Mouse (Mus musculus) R1 (cell line): ENCODE results near the gene Gpd1.
A peak's percentile ranks its signal among the peaks of the same experiment; 100 is the strongest.

ENCODE experiments used
- DNase-seq: peaks from one replicate; pipeline ENCODE4 v3.0.0-alpha.2; 2018; ENCODE audit warnings: low read depth, low spot score

Gpd1 gene

DNA sequence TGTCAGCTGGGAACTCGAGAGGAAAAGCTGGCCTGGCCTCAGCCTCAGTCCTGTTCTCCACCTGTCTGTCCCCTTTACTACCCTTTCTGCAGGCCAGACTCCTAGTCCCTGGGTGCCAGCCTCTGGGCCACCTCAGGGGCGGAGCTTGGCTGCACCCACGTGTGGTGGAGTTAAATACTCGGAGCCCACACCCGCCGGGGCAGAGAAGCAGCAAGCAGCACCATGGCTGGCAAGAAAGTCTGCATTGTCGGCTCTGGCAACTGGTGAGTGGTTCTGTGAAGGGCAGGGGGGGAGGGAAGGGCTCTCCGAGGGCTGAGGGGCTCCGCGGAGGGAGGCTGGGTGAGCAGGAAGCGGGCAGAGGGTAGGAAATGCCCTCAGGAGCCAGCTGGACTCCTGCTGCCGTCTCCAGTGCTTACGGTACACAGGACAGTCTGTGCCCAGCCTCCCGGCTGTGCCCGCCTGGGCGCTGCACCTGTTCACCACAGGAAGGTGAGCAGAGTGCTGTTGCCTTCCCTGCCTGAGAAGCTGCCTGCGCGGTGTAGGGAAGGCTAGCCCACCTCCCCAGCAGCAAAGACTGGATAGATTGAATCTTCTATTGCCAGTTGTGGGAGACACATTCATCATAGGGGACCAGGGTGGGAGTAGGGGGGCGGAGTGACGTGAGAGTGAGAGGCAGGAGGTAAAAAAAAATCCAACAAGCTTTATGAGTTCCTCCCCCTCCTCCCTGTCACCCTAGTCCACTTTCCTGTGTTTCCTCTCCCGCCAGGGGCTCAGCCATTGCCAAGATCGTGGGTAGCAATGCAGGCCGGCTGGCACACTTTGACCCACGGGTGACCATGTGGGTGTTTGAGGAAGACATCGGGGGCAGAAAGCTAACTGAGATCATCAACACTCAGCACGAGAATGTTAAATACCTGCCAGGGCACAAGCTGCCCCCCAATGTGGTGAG, at the start of gene Gpd1:
Gene Gpd1 (plus strand): TSS at position 130 of the 949 bp plus-strand sequence.
- DNase-seq, result no peak

DNA sequence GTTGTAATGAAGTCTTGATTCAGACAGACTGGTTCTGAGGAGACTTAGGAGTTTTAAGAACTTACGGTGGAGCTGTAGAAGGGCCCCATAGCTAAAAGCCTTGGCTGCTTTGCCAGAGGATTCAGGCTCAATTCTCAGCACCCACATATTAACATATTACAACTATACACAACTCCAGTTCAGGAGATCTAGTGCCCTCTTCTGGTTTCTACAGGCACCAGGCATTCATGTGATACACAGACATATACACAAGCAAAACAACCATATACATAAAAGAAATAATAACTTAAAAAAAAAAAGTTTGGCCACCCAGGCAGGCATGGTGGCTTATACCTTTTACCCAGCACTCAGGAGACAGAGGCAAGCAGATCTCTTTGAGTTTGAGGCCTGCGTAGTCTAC, 49.8 kb upstream of the Gpd1 start:
- DNase-seq, result no peak

DNA sequence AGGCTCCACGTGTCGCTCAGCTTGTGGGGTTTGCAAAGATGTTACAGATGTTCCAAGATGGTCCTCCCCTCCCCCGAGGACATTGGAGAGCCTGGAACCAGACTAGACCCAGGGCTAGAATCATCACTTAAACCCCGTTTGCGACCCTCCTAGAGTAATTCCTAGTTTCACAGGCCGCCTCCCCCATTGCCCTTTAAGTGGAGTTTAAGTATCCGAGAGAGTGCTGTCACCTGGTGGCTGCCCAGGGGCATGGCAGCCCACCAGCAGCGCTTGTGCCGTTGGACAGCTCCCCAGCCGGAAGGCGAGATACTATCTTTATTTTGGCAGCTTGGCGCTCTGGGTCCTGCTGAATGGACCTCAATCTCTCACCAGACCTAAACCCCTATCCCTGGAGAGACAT, 48.4 kb upstream of the Gpd1 start:
- DNase-seq, result peak; percentile 85

DNA sequence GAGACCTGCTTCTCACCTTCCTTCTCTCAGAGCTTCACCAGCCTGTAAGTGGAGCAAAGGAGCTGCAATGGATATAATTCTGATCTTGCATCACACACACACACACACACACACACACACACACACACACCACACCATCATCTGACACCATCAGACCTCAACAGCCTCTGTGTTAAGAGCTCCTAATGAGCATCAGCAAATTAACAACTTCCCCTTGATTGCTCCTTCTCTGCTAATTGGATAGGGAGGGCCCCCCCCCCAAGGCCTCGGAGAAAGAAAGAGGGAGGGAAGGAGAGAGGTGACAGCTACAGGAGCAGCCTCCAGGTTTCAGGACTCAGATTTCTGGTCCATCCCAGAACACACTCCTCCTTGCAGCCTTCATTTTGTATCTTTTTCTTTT, 47.9 kb upstream of the Gpd1 start:
- no peak for DNase-seq

- DNase-seq, result peak; percentile 67
These were observed 47.0 kb upstream of the Gpd1 start, which contains the start of gene Asic1 for GRCm38 (mm10) chr15:99670154-99670821. Gene Asic1 (plus strand): TSS chr15:99670368.

DNA sequence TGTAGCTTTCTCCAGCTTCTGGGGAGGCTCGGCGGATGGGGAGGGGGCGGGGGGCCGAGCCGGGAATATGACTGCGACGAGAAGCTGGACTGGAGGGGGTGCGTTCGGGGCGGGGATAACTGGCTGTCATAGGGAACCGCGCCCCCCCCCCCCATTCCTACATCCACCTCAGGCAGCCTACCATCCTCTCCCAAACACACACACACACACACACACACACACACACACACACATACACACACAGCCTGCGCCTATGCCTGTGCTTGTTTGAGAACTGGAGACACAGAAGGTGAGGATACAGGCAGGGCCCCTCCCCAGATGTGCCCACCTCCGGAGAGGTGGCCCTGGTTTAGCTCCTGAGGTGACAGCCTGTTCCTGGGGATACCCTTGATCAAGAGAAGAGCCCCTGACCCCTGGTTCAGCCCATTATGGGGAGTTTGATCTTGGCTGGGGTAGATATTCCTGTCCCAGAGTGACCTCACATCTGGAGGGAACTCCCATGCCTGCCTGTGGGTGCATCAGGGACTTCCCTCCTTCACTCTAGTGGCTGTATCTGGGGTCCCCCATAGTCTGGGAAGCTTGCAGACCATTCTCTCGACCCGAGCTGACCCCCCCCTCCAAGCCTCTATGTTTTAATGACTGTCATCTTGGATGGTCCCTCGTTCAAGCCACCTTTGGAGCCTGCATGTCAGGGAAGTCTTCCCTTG, 46.2 kb upstream of the Gpd1 start:
- peak; percentile 35 for DNase-seq

- DNase-seq, result no peak
These were observed 45.5 kb upstream of the Gpd1 start for GRCm38 (mm10) chr15:99671783-99672182.

DNA sequence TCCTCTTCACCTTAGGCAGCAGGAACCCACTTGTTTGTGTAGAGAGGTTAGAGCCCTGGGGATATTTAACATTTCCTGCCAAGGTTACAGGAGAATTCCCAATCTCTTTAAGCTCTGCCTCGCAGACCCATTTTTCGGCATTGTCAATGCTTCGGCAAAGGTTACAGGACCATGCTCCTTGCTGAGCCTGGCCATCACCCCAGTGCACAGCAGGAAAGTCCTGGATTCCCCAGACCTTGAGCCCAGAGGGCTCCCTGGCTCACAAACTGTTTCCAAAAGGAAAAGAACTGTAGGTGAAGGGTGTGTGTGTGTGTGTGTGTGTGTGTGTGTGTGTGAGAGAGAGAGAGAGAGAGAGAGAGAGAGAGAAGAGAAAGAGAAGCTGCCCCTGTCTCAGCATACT, 42.4 kb upstream of the Gpd1 start:
- DNase-seq, result no peak

DNA sequence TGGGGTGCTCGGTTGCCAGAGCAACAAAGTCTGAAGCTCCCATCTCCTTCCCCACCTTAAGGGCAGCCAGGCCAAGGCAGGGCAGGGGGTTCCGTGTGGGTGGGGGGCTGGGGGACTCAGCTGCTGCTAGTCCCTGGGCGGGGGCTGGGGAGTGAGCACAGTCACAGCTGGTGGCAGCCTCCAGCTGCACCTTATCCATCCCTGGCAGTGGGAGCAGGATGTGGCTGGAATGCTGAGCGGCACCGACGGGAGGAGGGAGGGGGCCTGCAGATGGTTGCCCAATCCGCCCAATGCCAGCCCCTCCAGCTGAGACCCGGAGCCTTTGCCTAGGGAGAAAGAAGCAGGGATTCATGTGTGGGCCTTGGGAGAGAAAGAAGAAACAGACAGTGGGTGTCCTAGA, 40.2 kb upstream of the Gpd1 start:
- DNase-seq, result peak; percentile 50

DNA sequence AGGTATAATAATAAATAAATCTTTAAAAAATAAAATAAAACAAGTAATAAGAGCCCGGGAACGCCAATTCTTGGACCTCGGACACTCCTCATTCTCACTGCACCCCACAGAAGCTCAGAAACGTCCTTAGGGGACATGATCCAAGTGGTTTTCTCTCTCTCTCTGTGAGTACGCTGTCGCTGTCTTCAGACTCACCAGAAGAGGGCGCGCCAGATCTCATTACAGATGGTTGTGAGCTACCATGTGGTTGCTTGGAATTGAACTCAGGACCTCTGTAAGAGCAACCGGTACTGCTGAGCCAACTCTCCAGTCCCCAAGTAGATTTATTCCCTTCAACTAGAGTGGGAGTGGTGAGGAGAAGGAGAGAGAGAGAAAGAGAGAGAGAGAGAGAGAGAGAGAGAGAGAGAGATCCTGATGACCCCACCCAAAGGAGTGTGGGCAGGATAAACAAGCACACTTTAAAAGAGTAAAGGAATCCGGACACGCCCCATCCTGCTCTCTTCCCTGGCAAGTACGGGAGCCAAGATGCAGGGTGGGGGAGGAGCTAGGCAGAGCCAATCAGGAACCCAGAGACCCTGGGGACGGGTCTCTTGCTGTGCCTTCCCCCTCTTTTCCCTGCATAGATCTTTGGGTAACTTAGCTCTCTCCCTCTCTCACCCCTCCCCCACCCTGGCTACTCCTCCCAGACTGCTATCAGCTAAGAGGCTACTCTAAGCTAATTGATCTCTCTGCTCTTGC, 39.1 kb upstream of the Gpd1 start:
- peak; percentile 100 for DNase-seq

GRCm38 (mm10) chr15:99679008-99679407, 38.3 kb upstream of the Gpd1 start:
- peak; percentile 40 for DNase-seq

- peak; percentile 88 for DNase-seq
These were observed 34.4 kb upstream of the Gpd1 start for GRCm38 (mm10) chr15:99682880-99683279.

DNA sequence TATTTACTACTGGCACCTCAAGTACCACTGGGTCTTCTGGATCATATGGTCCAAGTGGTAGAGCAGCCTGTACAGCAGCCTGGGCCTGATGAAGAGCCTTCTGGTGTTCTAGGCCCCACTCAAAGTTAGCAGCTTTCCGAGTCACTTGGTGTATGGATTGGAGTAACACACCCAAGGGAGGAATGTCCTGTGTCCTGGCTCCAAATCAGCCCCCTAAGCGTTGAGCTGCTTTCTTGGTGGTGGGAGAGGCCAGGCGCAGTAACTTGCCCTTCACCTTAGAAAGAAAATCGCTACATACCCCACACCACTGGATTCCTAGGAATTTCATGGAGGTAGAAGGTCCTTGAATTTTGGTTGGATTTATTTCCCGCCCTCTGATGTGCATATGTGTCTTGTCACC, 33.2 kb upstream of the Gpd1 start:
- peak; percentile 77 for DNase-seq

DNA sequence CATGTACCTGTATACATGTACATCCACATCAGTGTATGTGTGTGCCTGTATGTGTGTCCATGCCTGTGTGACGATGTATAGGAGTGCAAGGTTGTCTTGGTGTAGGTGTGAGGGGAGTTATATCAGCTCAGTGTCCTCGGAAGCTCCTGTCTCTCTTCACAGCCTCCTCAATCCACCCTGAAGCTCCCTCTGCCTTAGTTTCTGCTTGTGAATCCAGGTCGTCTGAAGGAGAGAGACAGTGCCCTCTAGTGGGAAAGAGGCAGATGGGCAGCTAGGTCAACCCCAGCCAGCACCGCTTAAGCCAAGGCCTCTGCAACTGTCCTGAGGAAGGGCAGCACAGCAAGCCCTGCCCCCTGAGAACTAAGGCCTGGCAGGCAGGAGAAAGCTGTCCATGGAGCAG, 28.6 kb upstream of the Gpd1 start:
- peak; percentile 79 for DNase-seq

GRCm38 (mm10) chr15:99690924-99691323, 26.4 kb upstream of the Gpd1 start:
- DNase-seq, result no peak

DNA sequence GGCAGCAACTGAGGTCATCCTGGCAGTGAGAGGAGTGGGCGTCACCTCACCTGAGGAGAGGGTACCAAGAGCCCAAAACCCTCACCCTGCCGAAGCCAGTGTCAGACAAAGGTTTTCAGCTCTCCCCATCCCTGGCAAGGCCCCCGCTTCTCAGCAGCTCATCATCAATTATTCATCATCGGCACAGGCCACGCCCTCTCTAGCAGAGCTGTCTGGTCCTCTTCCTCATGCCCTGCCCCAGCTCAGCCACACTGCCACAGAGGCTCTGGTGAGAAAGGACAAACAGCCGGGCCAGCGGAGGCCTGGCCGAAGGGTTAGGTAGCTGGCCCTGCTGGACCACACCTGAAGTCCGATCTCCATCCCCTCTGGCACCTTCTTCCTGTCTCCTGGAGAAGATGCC, 25.3 kb upstream of the Gpd1 start:
- no peak for DNase-seq

DNA sequence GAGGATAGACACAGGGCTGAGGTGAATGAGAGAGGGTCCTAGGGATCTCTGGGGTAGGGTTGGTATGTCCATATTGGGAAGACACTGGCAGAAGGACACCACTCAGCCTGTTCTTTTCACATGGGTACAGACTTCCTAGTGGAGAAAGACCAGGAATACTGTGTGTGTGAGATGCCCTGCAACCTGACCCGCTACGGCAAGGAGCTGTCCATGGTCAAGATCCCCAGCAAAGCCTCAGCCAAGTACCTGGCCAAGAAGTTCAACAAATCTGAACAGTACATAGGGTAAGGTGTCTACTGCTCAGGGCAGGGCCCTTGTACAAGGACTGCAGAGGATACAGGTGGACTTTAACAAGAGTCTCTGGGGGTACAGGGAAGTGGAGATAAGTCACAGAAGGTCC, 20.0 kb upstream of the Gpd1 start:
- no peak for DNase-seq

DNA sequence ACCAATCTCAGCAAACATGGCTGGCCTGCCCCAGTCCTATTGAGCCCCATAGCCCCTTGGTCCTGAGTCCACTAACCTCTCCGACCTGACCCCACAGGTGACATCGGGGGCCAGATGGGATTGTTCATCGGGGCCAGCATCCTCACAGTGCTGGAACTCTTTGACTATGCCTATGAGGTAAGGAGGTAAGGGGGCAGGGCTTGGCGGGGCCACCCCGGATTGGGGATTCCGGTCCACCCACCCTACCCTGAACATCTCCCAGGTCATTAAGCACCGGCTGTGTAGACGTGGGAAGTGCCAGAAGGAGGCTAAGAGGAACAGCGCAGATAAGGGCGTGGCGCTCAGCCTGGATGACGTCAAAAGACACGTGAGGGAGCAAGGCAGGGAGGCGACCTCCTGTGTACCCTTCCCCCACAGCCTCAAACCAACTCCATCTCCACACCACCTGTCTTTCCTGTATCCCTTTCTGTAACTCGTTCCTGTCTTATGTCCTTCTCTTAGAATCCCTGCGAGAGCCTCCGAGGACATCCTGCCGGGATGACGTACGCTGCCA, 18.7 kb upstream of the Gpd1 start:
- peak; percentile 82 for DNase-seq

GRCm38 (mm10) chr15:99699715-99700114, 17.6 kb upstream of the Gpd1 start:
- DNase-seq, result no peak

DNA sequence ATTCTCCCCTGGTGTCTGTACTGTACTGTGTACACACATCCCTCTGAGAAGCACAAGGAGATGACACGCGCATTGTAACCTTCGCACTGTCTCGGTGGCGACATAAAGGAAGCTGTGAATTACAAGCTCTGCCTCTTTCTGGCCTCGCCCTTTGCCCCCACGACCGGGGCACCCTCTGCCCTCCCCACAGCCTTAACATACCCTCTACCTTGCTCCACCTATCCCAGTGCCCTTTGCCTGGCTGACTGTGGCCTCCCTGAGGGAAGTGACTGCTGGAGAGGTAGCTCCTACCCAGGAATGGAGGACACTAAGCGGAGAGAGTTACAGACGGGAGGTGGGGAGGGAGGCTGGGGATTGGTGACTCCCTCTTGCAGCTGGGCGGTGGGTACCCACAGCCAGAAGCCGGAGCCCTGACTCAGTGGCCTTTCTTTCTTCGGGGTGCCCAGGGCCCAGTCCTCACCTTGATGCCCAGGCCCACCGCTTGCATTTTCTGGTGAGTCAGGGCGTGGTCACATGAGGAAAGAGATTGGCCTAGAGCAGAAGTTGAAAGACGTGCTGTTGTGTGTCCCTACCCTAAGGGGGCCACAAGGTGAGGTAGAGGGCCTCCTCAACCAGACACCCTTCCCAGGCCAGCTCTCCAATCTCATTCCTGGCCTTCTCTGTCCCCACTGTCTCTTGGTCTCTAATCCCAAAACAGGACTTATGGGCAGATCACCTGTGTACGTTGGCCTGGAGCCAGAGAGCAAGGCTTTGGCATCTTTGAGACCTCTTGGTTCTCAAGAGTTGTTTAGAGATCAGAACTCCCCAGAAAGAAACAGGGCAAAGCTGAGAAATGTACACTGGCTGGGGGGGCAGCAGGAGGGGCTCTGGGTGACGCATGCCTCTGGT, 16.9 kb upstream of the Gpd1 start:
- no peak for DNase-seq
